Mouse (Mus musculus) embryonic facial prominence, embryonic 13.5 days (tissue): ENCODE data around the gene Ipo9. TPM values are rescaled to one million over a fixed set of nuclear protein-coding genes. Genes with fewer than 3 reads are reported as not detected.

Source experiments
- ATAC-seq: fragments of 200-750 bp; cut with Nextera tagmentation; 2 replicates; pipeline ENCODE4 v1.8.0; 2017; ENCODE audit warnings: low read depth; ENCODE audit not compliant: insufficient number of reproducible peaks, insufficient read depth, low FRiP score, low TSS enrichment
- H3K27ac ChIP-seq: fragments of 300-500 bp; sonication (generic); 2 replicates; pipeline ENCODE4 v1.5.1; 2015; ENCODE audit warnings: moderate library complexity, mild to moderate bottlenecking, inconsistent platforms
- H3K27me3 ChIP-seq: fragments of 300-500 bp; sonication (generic); 2 replicates; pipeline ENCODE4 v1.6.1; 2015; ENCODE audit warnings: mild to moderate bottlenecking, inconsistent platforms
- H3K36me3 ChIP-seq: fragments of 300-500 bp; sonication (generic); 2 replicates; pipeline ENCODE4 v1.6.1; 2015; ENCODE audit warnings: mild to moderate bottlenecking, inconsistent platforms
- H3K4me1 ChIP-seq: fragments of 300-500 bp; sonication (generic); 2 replicates; pipeline ENCODE4 v1.6.1; 2015; ENCODE audit warnings: inconsistent platforms
- H3K4me2 ChIP-seq: fragments of 300-500 bp; sonication (generic); 2 replicates; pipeline ENCODE4 v1.6.1; 2015; ENCODE audit warnings: moderate library complexity, mild to moderate bottlenecking, inconsistent platforms
- H3K4me3 ChIP-seq: fragments of 300-500 bp; sonication (generic); 2 replicates; pipeline ENCODE4 v1.5.1; 2015; ENCODE audit warnings: mild to moderate bottlenecking, inconsistent platforms
- H3K9ac ChIP-seq: fragments of 300-500 bp; sonication (generic); 2 replicates; pipeline ENCODE4 v1.6.1; 2015; ENCODE audit warnings: mild to moderate bottlenecking, inconsistent platforms
- H3K9me3 ChIP-seq: fragments of 300-500 bp; sonication (generic); 2 replicates; pipeline ENCODE4 v1.6.1; 2016; ENCODE audit warnings: inconsistent platforms
- WGBS: fragments of 180-500 bp; shearing (Covaris S2); methylation state at CpG from one replicate; pipeline ENCODE4 v1.1.7; 2015; ENCODE audit warnings: mixed read lengths; 5-methylcytosine and 5-hydroxymethylcytosine counted together
- polyA plus RNA-seq: library from polyadenylated mRNA; unstranded; fragments of >200 nt; fragmentation: Nextera tagmentation; extraction: Ambion mirVana; gene quantifications from 2 replicates; pipeline ENCODE4 v1.2.1, GENCODE M21; 2015

Ipo9 gene
- polyA plus RNA-seq, 1 experiment from 2014 or later = 147 TPM

- H3K9ac ChIP-seq = no peak overlapping the region
- H3K36me3 ChIP-seq = no peaks in the 10 kb centered on the region
- no peak overlapping the region for H3K4me3 ChIP-seq
- ATAC-seq = no peak
- no peak overlapping the region for H3K4me2 ChIP-seq
- no peaks in the 10 kb centered on the region for H3K9me3 ChIP-seq
- H3K4me1 ChIP-seq = peaks cover 15% of the 10 kb centered on the region
- no peak overlapping the region for H3K27ac ChIP-seq
- WGBS = 68% methylated on average over 8 of the region's 8 CpGs
- H3K27me3 ChIP-seq = no peaks in the 10 kb centered on the region
Observed at GRCm38 (mm10) chr1:135367595-135367994, 62.7 kb downstream of the Ipo9 start.

GRCm38 (mm10) chr1:135367005-135367404 is 63.3 kb downstream of the Ipo9 start:
- Histone ChIP-seq H3K9ac (no peak overlapping the region), H3K9me3 (peaks cover 2% of the 10 kb centered on the region; the same call in 1 of the 2 replicates), H3K27ac (no peak overlapping the region), H3K4me3 (no peak overlapping the region), H3K4me2 (no peak overlapping the region), H3K4me1 (peaks cover 15% of the 10 kb centered on the region), H3K27me3 (no peaks in the 10 kb centered on the region), H3K36me3 (no peaks in the 10 kb centered on the region)
- 76% methylated on average over 7 of the region's 7 CpGs for WGBS
- no peak for ATAC-seq

- no peak overlapping the region for H3K4me2 ChIP-seq
- H3K27me3 ChIP-seq = no peaks in the 10 kb centered on the region
- no peak overlapping the region for H3K27ac ChIP-seq
- no peak overlapping the region for H3K9ac ChIP-seq
- no peak for ATAC-seq
- peaks cover 3% of the 10 kb centered on the region; the same call in 1 of the 2 replicates for H3K9me3 ChIP-seq
- no peaks in the 10 kb centered on the region for H3K36me3 ChIP-seq
- no peak overlapping the region for H3K4me3 ChIP-seq
- H3K4me1 ChIP-seq = peaks cover 15% of the 10 kb centered on the region
Observed at GRCm38 (mm10) chr1:135366380-135366779, 63.9 kb downstream of the Ipo9 start.

GRCm38 (mm10) chr1:135363446-135363845 is 66.9 kb downstream of the Ipo9 start:
- no peak overlapping the region for H3K4me2 ChIP-seq
- ATAC-seq = no peak
- H3K36me3 ChIP-seq = no peaks in the 10 kb centered on the region
- H3K27ac ChIP-seq = no peak overlapping the region
- H3K27me3 ChIP-seq = no peaks in the 10 kb centered on the region
- H3K4me3 ChIP-seq = no peak overlapping the region
- WGBS = 87% methylated on average over 8 of the region's 8 CpGs
- 0 out of 2 replicates have a peak, but pooled peaks cover 4% of the 10 kb centered on the region for H3K4me1 ChIP-seq
- no peak overlapping the region for H3K9ac ChIP-seq
- peaks cover 3% of the 10 kb centered on the region; the same call in 1 of the 2 replicates for H3K9me3 ChIP-seq

GRCm38 (mm10) chr1:135362115-135362514 is 68.2 kb downstream of the Ipo9 start:
- no peak overlapping the region for H3K4me2 ChIP-seq
- no peak for ATAC-seq
- H3K4me1 ChIP-seq = no peaks in the 10 kb centered on the region
- H3K36me3 ChIP-seq = no peaks in the 10 kb centered on the region
- no peak overlapping the region for H3K9ac ChIP-seq
- no peak overlapping the region for H3K4me3 ChIP-seq
- no peak overlapping the region for H3K27ac ChIP-seq
- peaks cover 3% of the 10 kb centered on the region; the same call in 1 of the 2 replicates for H3K9me3 ChIP-seq
- H3K27me3 ChIP-seq = no peaks in the 10 kb centered on the region

GRCm38 (mm10) chr1:135361491-135361890 is 68.8 kb downstream of the Ipo9 start:
- H3K9me3 ChIP-seq = peaks cover 3% of the 10 kb centered on the region; the same call in 1 of the 2 replicates
- no peak overlapping the region for H3K4me3 ChIP-seq
- no peaks in the 10 kb centered on the region for H3K36me3 ChIP-seq
- H3K27me3 ChIP-seq = no peaks in the 10 kb centered on the region
- H3K4me1 ChIP-seq = no peaks in the 10 kb centered on the region
- no peak overlapping the region for H3K27ac ChIP-seq
- 79% methylated on average over 4 of the region's 4 CpGs for WGBS
- no peak overlapping the region for H3K9ac ChIP-seq
- no peak overlapping the region for H3K4me2 ChIP-seq
- ATAC-seq = no peak

- H3K4me1 ChIP-seq = no peaks in the 10 kb centered on the region
- no peak overlapping the region for H3K27ac ChIP-seq
- no peak overlapping the region for H3K9ac ChIP-seq
- no peak overlapping the region for H3K4me2 ChIP-seq
- 34% methylated on average over 2 of the region's 2 CpGs for WGBS
- ATAC-seq = no peak
- no peak overlapping the region for H3K4me3 ChIP-seq
- H3K9me3 ChIP-seq = peaks cover 3% of the 10 kb centered on the region; the same call in 1 of the 2 replicates
- H3K36me3 ChIP-seq = no peaks in the 10 kb centered on the region
- H3K27me3 ChIP-seq = no peaks in the 10 kb centered on the region
Observed at GRCm38 (mm10) chr1:135359071-135359470, 71.2 kb downstream of the Ipo9 start.

GRCm38 (mm10) chr1:135351953-135352352 is 78.3 kb downstream of the Ipo9 start:
- H3K9ac ChIP-seq = no peak overlapping the region
- H3K27ac ChIP-seq = no peak overlapping the region
- WGBS = 65% methylated on average over 3 of the region's 3 CpGs
- no peak overlapping the region for H3K4me3 ChIP-seq
- H3K27me3 ChIP-seq = no peaks in the 10 kb centered on the region
- H3K36me3 ChIP-seq = no peaks in the 10 kb centered on the region
- peaks cover 10% of the 10 kb centered on the region; the same call in 1 of the 2 replicates for H3K4me1 ChIP-seq
- H3K9me3 ChIP-seq = no peaks in the 10 kb centered on the region
- no peak overlapping the region for H3K4me2 ChIP-seq
- ATAC-seq = no peak

- Histone ChIP-seq H3K36me3 (no peaks in the 10 kb centered on the region), H3K4me1 (peaks cover 10% of the 10 kb centered on the region; the same call in 1 of the 2 replicates), H3K4me3 (no peak overlapping the region), H3K4me2 (no peak overlapping the region), H3K27me3 (no peaks in the 10 kb centered on the region), H3K9me3 (no peaks in the 10 kb centered on the region), H3K9ac (no peak overlapping the region), H3K27ac (peak overlapping the region; percentile 34; the same call in 1 of the 2 replicates)
- ATAC-seq = 0 out of 2 replicates have a peak, but pooled peaks have one; percentile 20
- WGBS = 50% methylated on average over 4 of the region's 4 CpGs
Observed at GRCm38 (mm10) chr1:135347498-135348169, 82.7 kb downstream of the Ipo9 start.

GRCm38 (mm10) chr1:135346891-135347290 is 83.4 kb downstream of the Ipo9 start:
- Histone ChIP-seq H3K27me3 (no peaks in the 10 kb centered on the region), H3K4me2 (no peak overlapping the region), H3K36me3 (no peaks in the 10 kb centered on the region), H3K4me1 (peaks cover 10% of the 10 kb centered on the region; the same call in 1 of the 2 replicates), H3K9me3 (no peaks in the 10 kb centered on the region), H3K4me3 (no peak overlapping the region), H3K27ac (no peak overlapping the region), H3K9ac (no peak overlapping the region)
- WGBS = 67% methylated on average over 3 of the region's 3 CpGs
- ATAC-seq = no peak

- 61% methylated on average over 4 of the region's 4 CpGs for WGBS
- Histone ChIP-seq H3K27me3 (no peaks in the 10 kb centered on the region), H3K9me3 (no peaks in the 10 kb centered on the region), H3K9ac (no peak overlapping the region), H3K4me1 (peaks cover 10% of the 10 kb centered on the region; the same call in 1 of the 2 replicates), H3K4me3 (no peak overlapping the region), H3K27ac (no peak overlapping the region), H3K36me3 (no peaks in the 10 kb centered on the region), H3K4me2 (no peak overlapping the region)
- no peak for ATAC-seq
Observed at GRCm38 (mm10) chr1:135344026-135344425, 86.3 kb downstream of the Ipo9 start.

GRCm38 (mm10) chr1:135341947-135342346 is 88.4 kb downstream of the Ipo9 start:
- Histone ChIP-seq H3K4me3 (no peak overlapping the region), H3K27ac (no peak overlapping the region), H3K9ac (no peak overlapping the region), H3K9me3 (no peaks in the 10 kb centered on the region), H3K36me3 (no peaks in the 10 kb centered on the region), H3K27me3 (no peaks in the 10 kb centered on the region), H3K4me2 (no peak overlapping the region), H3K4me1 (no peaks in the 10 kb centered on the region)
- 76% methylated on average over 8 of the region's 8 CpGs for WGBS
- ATAC-seq = no peak
